Mouse (Mus musculus) liver, embryonic 16.5 days (tissue): ENCODE measurements at regions not wholly inside any gene's neighbourhood (a gene's known extent, or its start where the extent isn't known, plus 50 kb on each side); places are given as distances from the start of the nearest gene placed in this dataset.

Experiments
- ATAC-seq: fragments of 200-750 bp; cut with Nextera tagmentation; 2 replicates; pipeline ENCODE4 v1.8.0; 2017; ENCODE audit warnings: low read depth, mild to moderate bottlenecking, moderate number of reproducible peaks, moderate library complexity
- H3K27ac ChIP-seq: fragments of 300-500 bp; sonication (generic); 2 replicates; pipeline ENCODE4 v1.5.1; 2014; ENCODE audit warnings: mild to moderate bottlenecking, low read length
- H3K27me3 ChIP-seq: fragments of 300-500 bp; sonication (generic); 2 replicates; pipeline ENCODE4 v1.6.1; 2014; ENCODE audit warnings: low read depth, low read length, mixed read lengths; ENCODE audit not compliant: control insufficient read depth, insufficient read depth
- H3K36me3 ChIP-seq: fragments of 300-500 bp; sonication (generic); 2 replicates; pipeline ENCODE4 v1.6.1; 2014; ENCODE audit warnings: mild to moderate bottlenecking; ENCODE audit not compliant: control insufficient read depth, insufficient read depth
- H3K4me1 ChIP-seq: fragments of 300-500 bp; sonication (generic); 2 replicates; pipeline ENCODE4 v1.6.1; 2014; ENCODE audit warnings: low read depth, low read length, mixed read lengths; ENCODE audit not compliant: control insufficient read depth
- H3K4me2 ChIP-seq: fragments of 300-500 bp; sonication (generic); 2 replicates; pipeline ENCODE4 v1.6.1; 2014; ENCODE audit warnings: low read depth, low read length, mixed read lengths
- H3K4me3 ChIP-seq: fragments of 300-500 bp; sonication (generic); 2 replicates; pipeline ENCODE4 v1.5.1; 2014; ENCODE audit warnings: low read depth, mild to moderate bottlenecking, low read length
- H3K9ac ChIP-seq: fragments of 300-500 bp; sonication (generic); 2 replicates; pipeline ENCODE4 v1.6.1; 2014; ENCODE audit warnings: low read depth, low read length
- H3K9me3 ChIP-seq: fragments of 300-500 bp; sonication (generic); replicated peaks from 2 replicates; pipeline ENCODE4 v1.6.1; 2016; ENCODE audit warnings: low read length; ENCODE audit not compliant: control insufficient read depth
- WGBS: fragments of 180-500 bp; shearing (Covaris S2); extraction: QIAGEN DNeasy Blood & Tissue Kit; methylation state at CpG from one replicate; pipeline ENCODE4 v1.1.7; 2014; ENCODE audit not compliant: insufficient replicate concordance; 5-methylcytosine and 5-hydroxymethylcytosine counted together

GRCm38 (mm10) chr6:59713004-59713403 is 286.9 kb upstream of the Gprin3 start:
- no peak overlapping the region for H3K4me2 ChIP-seq
- no peaks in the 10 kb centered on the region for H3K36me3 ChIP-seq
- H3K9me3 ChIP-seq = no peaks in the 10 kb centered on the region
- H3K27me3 ChIP-seq = no peaks in the 10 kb centered on the region
- H3K9ac ChIP-seq = no peak overlapping the region
- H3K4me1 ChIP-seq = no peaks in the 10 kb centered on the region
- peak; percentile 82; the same call in 1 of the 2 replicates for ATAC-seq
- no peak overlapping the region for H3K27ac ChIP-seq
- no peak overlapping the region for H3K4me3 ChIP-seq

GRCm38 (mm10) chr6:59684985-59685384 is 258.9 kb upstream of the Gprin3 start:
- H3K4me2 ChIP-seq = no peak overlapping the region
- H3K4me1 ChIP-seq = no peaks in the 10 kb centered on the region
- no peak overlapping the region for H3K9ac ChIP-seq
- no peak overlapping the region for H3K4me3 ChIP-seq
- H3K27ac ChIP-seq = no peak overlapping the region
- peak; percentile 69 for ATAC-seq
- no peaks in the 10 kb centered on the region for H3K9me3 ChIP-seq
- H3K27me3 ChIP-seq = no peaks in the 10 kb centered on the region
- WGBS = 56% methylated on average over 3 of the region's 3 CpGs
- no peaks in the 10 kb centered on the region for H3K36me3 ChIP-seq

GRCm38 (mm10) chr6:59667356-59667755 is 241.3 kb upstream of the Gprin3 start:
- Histone ChIP-seq H3K4me1 (no peaks in the 10 kb centered on the region), H3K9ac (no peak overlapping the region), H3K4me3 (no peak overlapping the region), H3K36me3 (no peaks in the 10 kb centered on the region), H3K27ac (no peak overlapping the region), H3K27me3 (no peaks in the 10 kb centered on the region), H3K4me2 (no peak overlapping the region), H3K9me3 (no peaks in the 10 kb centered on the region)
- no peak for ATAC-seq
- 45% methylated on average over 3 of the region's 3 CpGs for WGBS
